Mouse (Mus musculus): Measurements from ENCODE around the gene Mydgf. TPM values are rescaled to one million over a fixed set of nuclear protein-coding genes. Genes with fewer than 3 reads are reported as not detected.

The Mydgf gene
- polyA plus RNA-seq, 1 experiment from 2014 or later: 71.5 TPM

GRCm38 (mm10) chr17:56173401-56174046, 10.2 kb downstream of the Mydgf start:
- H3K27ac ChIP-seq (ENCODE audit: low read length): no peak overlapping the region
- no peaks in the 10 kb centered on the region for H3K27me3 ChIP-seq (ENCODE audit: control insufficient read depth, insufficient read depth, low read depth, low read length)
- ATAC-seq: no peak

GRCm38 (mm10) chr17:56171881-56172280, 11.8 kb downstream of the Mydgf start:
- no peak for ATAC-seq
- WGBS: 97% methylated on average over 17 of the region's 17 CpGs
- H3K9ac ChIP-seq (ENCODE audit: low read depth, low read length): no peak overlapping the region
- H3K4me3 ChIP-seq (ENCODE audit: low read depth, low read length): no peak overlapping the region
- H3K9me3 ChIP-seq (replicated peaks; ENCODE audit: control insufficient read depth, low read length, poor library complexity, severe bottlenecking): no peaks in the 10 kb centered on the region
- H3K27me3 ChIP-seq (ENCODE audit: control insufficient read depth, insufficient read depth, low read depth, low read length): no peaks in the 10 kb centered on the region
- H3K4me1 ChIP-seq (ENCODE audit: control insufficient read depth, insufficient read depth, low read length): peaks cover 4% of the 10 kb centered on the region; the same call in 1 of the 2 replicates
- H3K4me2 ChIP-seq (ENCODE audit: low read length): no peak overlapping the region
- 0 out of 2 replicates have a peak, but pooled peaks cover 4% of the 10 kb centered on the region for H3K36me3 ChIP-seq (ENCODE audit: control insufficient read depth, insufficient read depth, low read length)
- H3K27ac ChIP-seq (ENCODE audit: low read length): no peak overlapping the region

More at GRCm38 (mm10) chr17:56173401-56174046, 10.2 kb downstream of the Mydgf start:
- no peak overlapping the region for H3K4me3 ChIP-seq (ENCODE audit: low read depth, low read length)
- H3K36me3 ChIP-seq (ENCODE audit: control insufficient read depth, insufficient read depth, low read length): 0 out of 2 replicates have a peak, but pooled peaks cover 10% of the 10 kb centered on the region
- H3K9ac ChIP-seq (ENCODE audit: low read depth, low read length): no peak overlapping the region
- 65% methylated on average over 10 of the region's 10 CpGs for WGBS
- H3K4me1 ChIP-seq (ENCODE audit: control insufficient read depth, insufficient read depth, low read length): peaks cover 4% of the 10 kb centered on the region; the same call in 1 of the 2 replicates
- H3K4me2 ChIP-seq (ENCODE audit: low read length): no peak overlapping the region
- H3K9me3 ChIP-seq (replicated peaks; ENCODE audit: control insufficient read depth, low read length, poor library complexity, severe bottlenecking): no peaks in the 10 kb centered on the region

- no peak overlapping the region for H3K4me2 ChIP-seq (ENCODE audit: low read length)
- no peak overlapping the region for H3K4me3 ChIP-seq (ENCODE audit: low read depth, low read length)
- peaks cover 4% of the 10 kb centered on the region; the same call in 1 of the 2 replicates for H3K4me1 ChIP-seq (ENCODE audit: control insufficient read depth, insufficient read depth, low read length)
- no peak for ATAC-seq
- no peak overlapping the region for H3K9ac ChIP-seq (ENCODE audit: low read depth, low read length)
- 0 out of 2 replicates have a peak, but pooled peaks cover 4% of the 10 kb centered on the region for H3K36me3 ChIP-seq (ENCODE audit: control insufficient read depth, insufficient read depth, low read length)
- no peaks in the 10 kb centered on the region for H3K27me3 ChIP-seq (ENCODE audit: control insufficient read depth, insufficient read depth, low read depth, low read length)
- no peak overlapping the region for H3K27ac ChIP-seq (ENCODE audit: low read length)
- no peaks in the 10 kb centered on the region for H3K9me3 ChIP-seq (replicated peaks; ENCODE audit: control insufficient read depth, low read length, poor library complexity, severe bottlenecking)
- 79% methylated on average over 9 of the region's 9 CpGs for WGBS
These were observed 12.3 kb downstream of the Mydgf start for GRCm38 (mm10) chr17:56171456-56171855.

GRCm38 (mm10) chr17:56170636-56171035, 13.1 kb downstream of the Mydgf start:
- no peaks in the 10 kb centered on the region for H3K27me3 ChIP-seq (ENCODE audit: control insufficient read depth, insufficient read depth, low read depth, low read length)
- no peak overlapping the region for H3K9ac ChIP-seq (ENCODE audit: low read depth, low read length)
- H3K4me2 ChIP-seq (ENCODE audit: low read length): no peak overlapping the region
- 0 out of 2 replicates have a peak, but pooled peaks cover 4% of the 10 kb centered on the region for H3K36me3 ChIP-seq (ENCODE audit: control insufficient read depth, insufficient read depth, low read length)
- peak; percentile 22; the same call in 1 of the 2 replicates for ATAC-seq
- H3K4me1 ChIP-seq (ENCODE audit: control insufficient read depth, insufficient read depth, low read length): peaks cover 4% of the 10 kb centered on the region; the same call in 1 of the 2 replicates
- no peaks in the 10 kb centered on the region for H3K9me3 ChIP-seq (replicated peaks; ENCODE audit: control insufficient read depth, low read length, poor library complexity, severe bottlenecking)
- WGBS: 26% methylated on average over 10 of the region's 10 CpGs
- H3K27ac ChIP-seq (ENCODE audit: low read length): no peak overlapping the region
- no peak overlapping the region for H3K4me3 ChIP-seq (ENCODE audit: low read depth, low read length)

- ATAC-seq: no peak
- WGBS: 64% methylated on average over 6 of the region's 6 CpGs
- Histone ChIP-seq H3K36me3 (ENCODE audit: control insufficient read depth, insufficient read depth, low read length) (0 out of 2 replicates have a peak, but pooled peaks cover under 1% of the 10 kb centered on the region), H3K9me3 (replicated peaks; ENCODE audit: control insufficient read depth, low read length, poor library complexity, severe bottlenecking) (no peaks in the 10 kb centered on the region), H3K9ac (ENCODE audit: low read depth, low read length) (no peak overlapping the region; the same call in 1 of the 2 replicates), H3K27me3 (ENCODE audit: control insufficient read depth, insufficient read depth, low read depth, low read length) (no peaks in the 10 kb centered on the region), H3K4me1 (ENCODE audit: control insufficient read depth, insufficient read depth, low read length) (peaks cover 6% of the 10 kb centered on the region; the same call in 1 of the 2 replicates), H3K4me2 (ENCODE audit: low read length) (no peak overlapping the region), H3K27ac (ENCODE audit: low read length) (no peak overlapping the region), H3K4me3 (ENCODE audit: low read depth, low read length) (no peak overlapping the region)
These were observed 13.9 kb downstream of the Mydgf start for GRCm38 (mm10) chr17:56169830-56170229.

- Histone ChIP-seq H3K36me3 (ENCODE audit: control insufficient read depth, insufficient read depth, low read length) (no peaks in the 10 kb centered on the region), H3K4me3 (ENCODE audit: low read depth, low read length) (no peak overlapping the region), H3K9ac (ENCODE audit: low read depth, low read length) (no peak overlapping the region), H3K27me3 (ENCODE audit: control insufficient read depth, insufficient read depth, low read depth, low read length) (peaks cover 4% of the 10 kb centered on the region), H3K4me1 (ENCODE audit: control insufficient read depth, insufficient read depth, low read length) (peaks cover 17% of the 10 kb centered on the region), H3K4me2 (ENCODE audit: low read length) (no peak overlapping the region), H3K27ac (ENCODE audit: low read length) (peak overlapping the region; percentile 60; the same call in 1 of the 2 replicates), H3K9me3 (replicated peaks; ENCODE audit: control insufficient read depth, low read length, poor library complexity, severe bottlenecking) (no peaks in the 10 kb centered on the region)
- WGBS: 38% methylated on average over 11 of the region's 11 CpGs
- no peak for ATAC-seq
These were observed 18.0 kb downstream of the Mydgf start for GRCm38 (mm10) chr17:56165671-56166070.

GRCm38 (mm10) chr17:56164510-56164909, 19.2 kb downstream of the Mydgf start:
- Histone ChIP-seq H3K4me1 (ENCODE audit: control insufficient read depth, insufficient read depth, low read length) (peaks cover 13% of the 10 kb centered on the region), H3K4me3 (ENCODE audit: low read depth, low read length) (no peak overlapping the region), H3K4me2 (ENCODE audit: low read length) (no peak overlapping the region), H3K9ac (ENCODE audit: low read depth, low read length) (no peak overlapping the region), H3K27ac (ENCODE audit: low read length) (no peak overlapping the region), H3K9me3 (replicated peaks; ENCODE audit: control insufficient read depth, low read length, poor library complexity, severe bottlenecking) (no peaks in the 10 kb centered on the region), H3K27me3 (ENCODE audit: control insufficient read depth, insufficient read depth, low read depth, low read length) (peaks cover 4% of the 10 kb centered on the region), H3K36me3 (ENCODE audit: control insufficient read depth, insufficient read depth, low read length) (no peaks in the 10 kb centered on the region)
- ATAC-seq: no peak
- WGBS: 80% methylated on average over 3 of the region's 3 CpGs

GRCm38 (mm10) chr17:56163523-56164102, 20.1 kb downstream of the Mydgf start:
- Histone ChIP-seq H3K9ac (ENCODE audit: low read depth, low read length) (no peak overlapping the region), H3K4me2 (ENCODE audit: low read length) (no peak overlapping the region)
- 77% methylated on average over 6 of the region's 6 CpGs for WGBS

GRCm38 (mm10) chr17:56162231-56162774, 21.4 kb downstream of the Mydgf start, which contains the start of gene Tnfaip8l1:
Tnfaip8l1 (plus strand) TSS chr17:56162477.
- peak within 1 kb of the TSS; percentile 85 for H3K4me2 ChIP-seq (ENCODE audit: low read length)
- under 1% methylated on average over 30 of the region's 30 CpGs for WGBS
- peak within 1 kb of the TSS; percentile 45 for H3K4me3 ChIP-seq (ENCODE audit: low read depth, low read length)
- no peak within 1 kb of the TSS for H3K27ac ChIP-seq (ENCODE audit: low read length)
- H3K9me3 ChIP-seq (replicated peaks; ENCODE audit: control insufficient read depth, low read length, poor library complexity, severe bottlenecking): no peaks in the 10 kb centered on the region
- H3K36me3 ChIP-seq (ENCODE audit: control insufficient read depth, insufficient read depth, low read length): no peaks in the 10 kb centered on the region
- ATAC-seq: peak; percentile 98
- H3K4me1 ChIP-seq (ENCODE audit: control insufficient read depth, insufficient read depth, low read length): peaks cover 13% of the 10 kb centered on the region
- peaks cover 8% of the 10 kb centered on the region for H3K27me3 ChIP-seq (ENCODE audit: control insufficient read depth, insufficient read depth, low read depth, low read length)
- H3K9ac ChIP-seq (ENCODE audit: low read depth, low read length): peak within 1 kb of the TSS; percentile 71

More at GRCm38 (mm10) chr17:56163523-56164102, 20.1 kb downstream of the Mydgf start:
- no peak for ATAC-seq
- peaks cover 13% of the 10 kb centered on the region for H3K4me1 ChIP-seq (ENCODE audit: control insufficient read depth, insufficient read depth, low read length)
- no peaks in the 10 kb centered on the region for H3K9me3 ChIP-seq (replicated peaks; ENCODE audit: control insufficient read depth, low read length, poor library complexity, severe bottlenecking)
- peaks cover 4% of the 10 kb centered on the region for H3K27me3 ChIP-seq (ENCODE audit: control insufficient read depth, insufficient read depth, low read depth, low read length)
- no peak overlapping the region for H3K4me3 ChIP-seq (ENCODE audit: low read depth, low read length)
- no peaks in the 10 kb centered on the region for H3K36me3 ChIP-seq (ENCODE audit: control insufficient read depth, insufficient read depth, low read length)
- no peak overlapping the region for H3K27ac ChIP-seq (ENCODE audit: low read length)
